Mouse (Mus musculus): Measurements from ENCODE around the gene Cacna1f.

The Cacna1f gene

DNA sequence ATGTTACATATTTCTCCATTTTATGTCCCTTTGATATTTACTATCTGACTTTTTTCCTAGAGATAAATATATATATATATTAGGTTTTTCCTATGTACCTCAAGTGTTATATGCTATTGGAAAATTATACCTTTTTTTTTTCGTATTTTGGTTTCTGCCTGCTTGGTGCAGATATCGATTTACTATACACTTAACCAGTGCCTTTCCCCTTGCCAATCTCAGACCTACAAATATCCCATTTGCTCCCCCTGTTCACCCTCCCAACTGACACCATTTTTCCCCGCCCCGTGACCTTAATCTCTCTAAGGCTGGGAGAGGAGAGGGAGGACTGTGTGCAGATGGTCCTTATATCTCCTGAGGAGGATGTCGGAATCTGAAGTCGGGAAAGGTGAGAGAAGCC lies at the start of gene Cacna1f:
TSS of gene Cacna1f (plus strand) at position 301 of the 400 bp plus-strand sequence.
- no peak for DNase-seq (ENCODE audit: low spot score in 2 of 2)

DNA sequence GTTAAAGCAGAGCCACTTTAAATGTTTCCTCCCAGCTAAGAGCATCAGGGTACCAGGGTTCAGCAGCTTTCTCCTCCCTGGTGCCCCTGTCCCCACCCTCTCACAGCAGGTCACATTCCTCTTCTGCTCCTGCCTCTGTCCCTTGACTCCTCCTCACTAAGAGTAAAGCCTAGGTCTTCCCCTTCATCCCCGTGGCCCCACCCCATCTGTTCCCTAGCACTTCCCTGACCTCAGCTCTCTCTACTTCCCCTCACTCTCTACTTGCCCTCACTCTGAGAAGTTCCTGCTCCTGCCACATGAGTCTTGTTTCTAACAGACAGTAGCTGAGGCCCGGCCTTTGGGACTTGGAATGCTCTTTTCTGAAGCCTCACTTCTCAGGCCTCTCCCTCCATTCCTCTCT lies 43.8 kb upstream of the Cacna1f start:
- DNase-seq (ENCODE audit: low spot score in 2 of 2) = no peak

DNA sequence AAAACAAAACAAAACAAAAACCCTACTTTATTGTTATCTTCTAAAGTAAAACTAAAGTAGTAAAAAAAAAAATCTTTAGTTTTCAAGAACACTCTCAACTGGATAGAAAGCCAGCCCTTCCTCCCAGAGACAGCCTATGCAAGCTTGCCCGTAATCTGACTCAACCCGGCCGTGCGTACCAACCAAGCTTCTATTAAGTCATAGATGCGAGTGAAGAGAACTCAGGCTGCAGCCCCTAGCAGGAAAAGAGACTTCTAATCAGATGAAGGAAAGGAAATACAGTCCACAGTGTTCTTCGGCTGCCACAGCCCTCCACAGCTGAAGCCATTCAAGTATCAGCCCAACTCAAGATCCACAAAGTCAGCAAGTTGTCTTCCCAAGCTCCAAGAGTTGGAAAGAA lies 40.5 kb upstream of the Cacna1f start:
- DNase-seq (ENCODE audit: low spot score in 2 of 2) = no peak

DNA sequence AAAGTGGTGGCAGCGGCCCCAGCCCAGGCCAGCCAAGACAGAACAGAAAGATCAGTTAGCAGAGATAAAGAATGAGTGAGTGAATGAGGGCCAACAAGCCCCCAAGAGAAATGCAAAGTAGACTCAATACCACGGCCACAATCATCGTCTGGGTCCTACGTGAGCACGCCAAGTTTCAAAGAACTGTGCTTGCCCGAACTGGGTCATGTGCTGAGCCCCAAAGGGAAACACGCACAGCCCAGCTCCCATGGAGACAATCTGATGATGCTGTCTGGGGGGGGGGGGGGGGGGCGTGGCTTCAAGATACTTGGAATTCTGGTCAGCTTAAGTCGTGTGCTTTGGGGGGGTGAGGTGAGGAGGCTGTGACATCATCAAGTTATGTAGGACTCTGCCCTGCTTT lies 39.4 kb upstream of the Cacna1f start:
- DNase-seq (ENCODE audit: low spot score in 2 of 2) = no peak

DNA sequence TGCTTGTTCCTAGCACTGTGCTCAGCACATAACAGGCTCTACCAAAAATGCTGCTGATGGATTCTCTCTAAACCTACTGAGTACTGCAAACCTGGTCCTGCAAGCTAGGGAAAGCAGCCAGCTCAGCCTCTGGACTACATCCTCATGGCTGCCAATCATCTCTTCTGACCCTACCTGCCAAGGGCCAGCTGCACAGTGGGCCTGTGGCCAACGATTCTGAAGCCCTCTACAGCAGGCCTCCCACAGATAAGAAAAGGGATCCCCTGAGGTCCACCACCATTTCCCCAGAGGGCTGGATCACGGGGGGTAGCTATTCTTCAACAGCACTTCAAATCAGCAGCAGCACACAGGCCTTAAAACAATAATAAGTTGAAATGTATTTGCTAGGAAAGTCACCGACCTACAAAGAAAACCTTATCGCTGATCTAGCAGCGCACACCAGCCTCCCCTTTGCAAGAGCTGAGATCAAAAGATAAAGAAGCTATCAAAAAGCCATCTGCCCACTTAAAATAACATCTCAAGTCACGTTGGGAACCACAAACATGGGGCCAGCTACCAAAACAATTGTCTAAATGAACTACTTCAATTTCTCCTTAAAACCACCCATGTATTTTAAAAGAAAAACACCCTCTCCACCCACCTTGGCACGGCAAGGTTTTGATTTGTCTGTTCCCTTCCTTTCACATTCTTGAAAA lies 36.3 kb upstream of the Cacna1f start:
- DNase-seq (ENCODE audit: low spot score in 2 of 2) = no peak

DNA sequence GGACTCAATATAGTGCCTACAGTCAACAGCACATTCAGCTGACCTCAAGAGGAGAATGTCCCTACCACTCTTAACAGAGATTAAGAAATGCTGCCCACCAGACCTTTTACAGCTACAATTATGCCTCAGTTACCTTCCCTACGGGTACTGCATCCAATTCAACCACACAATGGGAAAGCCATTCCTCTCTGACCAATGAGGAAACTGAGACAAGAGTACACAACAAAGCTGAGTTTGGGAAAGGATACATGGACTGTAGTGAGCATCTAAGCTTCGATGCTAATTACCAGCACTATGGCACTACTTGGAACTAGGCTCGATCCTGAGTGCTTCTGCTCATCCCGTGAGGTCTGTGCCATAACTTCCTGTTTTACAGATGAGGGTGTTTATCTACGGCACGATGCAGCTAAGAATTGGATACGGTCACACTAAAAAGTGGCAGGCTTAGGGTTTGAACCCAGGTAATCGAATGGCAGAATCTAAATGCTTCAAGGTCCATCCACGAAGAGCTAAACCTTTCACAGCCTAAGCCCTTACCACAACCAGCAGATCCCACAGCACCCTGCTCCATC lies 35.2 kb upstream of the Cacna1f start:
- DNase-seq (ENCODE audit: low spot score in 2 of 2) = no peak

DNA sequence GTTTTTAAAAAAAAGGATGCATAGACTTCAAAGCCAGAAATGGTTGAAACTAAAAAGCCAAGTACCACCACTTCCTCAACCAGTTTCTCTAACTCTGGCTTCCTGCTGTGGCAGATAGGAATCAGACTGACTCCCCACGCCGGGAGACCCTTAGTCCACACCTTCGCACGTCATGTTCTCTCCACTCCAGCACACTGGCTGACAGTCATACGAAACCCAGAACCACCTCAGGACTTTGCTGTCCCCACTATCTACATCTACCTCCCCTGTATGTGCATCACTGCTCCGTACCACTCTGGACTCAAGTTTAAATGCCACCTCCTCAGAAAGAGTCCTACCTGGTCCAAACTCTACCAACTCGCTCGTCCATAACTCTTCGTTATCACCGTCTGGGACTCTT lies 34.4 kb upstream of the Cacna1f start:
- no peak for DNase-seq (ENCODE audit: low spot score in 2 of 2)

DNA sequence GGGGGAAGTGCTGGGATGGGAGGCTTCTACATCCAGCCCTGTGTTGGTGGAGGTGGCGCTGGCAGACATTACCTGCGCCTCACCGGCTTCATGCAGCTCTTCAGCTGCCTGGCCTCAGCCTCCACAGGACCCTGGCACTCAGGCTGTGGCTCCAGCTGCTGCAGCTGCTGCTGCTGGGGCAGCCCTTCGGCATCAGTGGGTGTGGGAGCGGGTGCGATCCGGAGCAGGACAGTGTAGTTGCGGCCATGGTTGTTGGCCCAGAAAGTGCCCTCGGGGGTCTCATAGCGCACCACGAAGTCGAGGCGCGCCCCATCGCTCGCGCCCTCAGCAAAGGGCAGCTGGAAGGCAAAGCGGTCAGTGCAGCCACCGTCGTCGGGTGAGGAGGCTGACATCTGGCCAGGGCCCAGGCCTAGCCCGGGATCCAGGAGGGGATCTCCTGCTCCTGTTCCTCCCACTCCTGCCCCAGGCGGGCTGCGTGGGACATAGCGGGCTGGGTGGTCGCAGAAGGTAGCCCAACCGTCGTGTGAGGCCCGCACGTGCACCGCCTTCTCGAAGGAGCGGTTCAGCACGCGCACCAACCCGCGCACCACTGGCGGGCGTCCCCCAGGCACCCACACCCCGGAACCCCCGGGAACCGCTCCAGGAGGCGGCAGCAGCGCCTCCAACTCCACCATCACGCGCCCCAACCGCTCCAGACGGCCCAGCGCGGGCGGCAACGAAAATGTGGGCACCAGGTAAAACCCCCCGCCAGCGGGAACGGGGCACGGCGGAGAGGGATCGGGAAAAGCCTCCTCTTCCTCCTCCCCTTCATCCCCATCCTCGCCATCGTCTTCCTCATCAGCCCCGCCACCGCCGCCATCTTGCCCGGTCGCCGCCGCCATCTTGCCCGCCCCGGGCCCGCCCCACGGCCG lies 33.5 kb upstream of the Cacna1f start, which contains the start of gene Foxp3:
TSS of gene Foxp3 (plus strand) at position 469 of the 911 bp plus-strand sequence.
- peak; percentile 24 to 72 for DNase-seq (ENCODE audit: low spot score in 2 of 2)

DNA sequence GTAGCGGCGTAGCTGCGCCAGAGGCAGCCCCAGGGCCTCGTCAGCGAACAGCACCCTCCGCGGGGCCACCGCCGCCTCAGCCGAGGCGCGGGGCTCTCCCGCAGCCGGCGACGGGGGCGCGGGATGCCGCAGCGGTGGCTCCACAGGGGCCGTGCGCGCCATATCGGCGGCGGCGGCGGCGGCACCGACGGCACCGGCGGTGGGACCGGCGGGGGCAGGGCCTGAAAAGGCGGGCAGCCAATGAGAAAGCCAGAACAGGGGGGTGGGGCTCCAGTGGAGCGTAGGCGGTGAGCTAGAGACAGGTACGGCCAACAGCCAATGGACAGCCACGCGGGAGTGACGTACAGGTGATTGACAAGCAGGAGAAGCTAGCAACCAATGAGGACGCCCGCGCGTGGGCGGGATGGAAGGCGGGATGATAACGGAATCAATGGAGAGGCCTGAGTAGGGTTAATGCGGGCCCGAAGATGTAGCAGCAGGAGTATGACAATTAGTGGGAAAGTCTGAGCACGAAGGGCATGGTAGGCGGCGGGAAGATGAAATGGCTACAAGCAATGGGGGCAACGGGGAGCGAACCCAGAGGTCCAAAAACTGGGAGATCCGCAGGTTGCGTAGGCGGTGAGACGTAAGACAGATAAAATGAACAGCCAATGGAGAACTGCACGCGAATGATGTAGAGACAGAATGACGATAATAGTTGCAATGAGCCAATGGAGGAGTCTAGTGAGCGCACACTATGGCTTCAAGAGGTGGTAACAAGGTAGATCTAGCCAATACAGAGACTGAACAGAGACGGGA lies 32.6 kb upstream of the Cacna1f start, which contains the start of gene Ppp1r3f:
TSS of gene Ppp1r3f (minus strand) at position 197 of the 798 bp plus-strand sequence.
- DNase-seq (ENCODE audit: low spot score in 2 of 2) = peak; percentile 78 to 95

DNA sequence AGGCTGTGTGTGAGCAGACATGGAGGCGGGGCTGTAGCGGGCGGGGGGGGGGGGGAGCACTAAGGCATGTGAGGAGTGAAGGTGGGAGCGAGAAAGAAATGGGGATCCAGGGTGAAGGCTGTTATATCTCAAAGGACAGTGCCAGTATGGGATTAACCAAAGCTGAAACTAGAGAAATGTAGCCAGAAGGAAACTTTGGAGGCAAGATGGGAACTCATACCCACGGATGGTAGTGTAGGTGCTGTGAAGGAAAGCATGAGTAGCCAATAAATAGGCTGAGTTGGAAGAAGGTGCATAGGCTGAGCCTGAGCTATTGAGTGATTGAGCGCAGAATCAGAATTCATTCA lies 32.0 kb upstream of the Cacna1f start:
- DNase-seq (ENCODE audit: low spot score in 2 of 2) = no peak

DNA sequence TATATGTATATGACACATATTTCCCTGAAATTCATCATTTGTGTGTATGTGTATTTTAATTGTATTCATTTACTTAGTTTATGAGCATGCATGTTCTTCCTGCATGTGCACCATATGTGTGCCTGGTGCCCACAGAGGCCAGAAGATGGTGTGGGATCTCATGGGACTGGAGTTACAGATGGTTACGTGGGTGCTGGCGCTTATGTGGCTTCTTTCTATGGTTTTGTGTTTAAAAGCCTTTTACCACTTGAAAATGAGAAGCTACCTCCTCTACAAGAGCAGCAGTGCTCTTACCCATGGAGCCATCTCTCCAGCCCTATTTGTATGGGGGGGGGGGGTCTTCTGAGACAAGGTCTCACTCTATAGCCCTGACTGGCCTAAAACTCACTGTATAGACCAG lies 25.7 kb upstream of the Cacna1f start:
- DNase-seq (ENCODE audit: low spot score in 2 of 2) = no peak

DNA sequence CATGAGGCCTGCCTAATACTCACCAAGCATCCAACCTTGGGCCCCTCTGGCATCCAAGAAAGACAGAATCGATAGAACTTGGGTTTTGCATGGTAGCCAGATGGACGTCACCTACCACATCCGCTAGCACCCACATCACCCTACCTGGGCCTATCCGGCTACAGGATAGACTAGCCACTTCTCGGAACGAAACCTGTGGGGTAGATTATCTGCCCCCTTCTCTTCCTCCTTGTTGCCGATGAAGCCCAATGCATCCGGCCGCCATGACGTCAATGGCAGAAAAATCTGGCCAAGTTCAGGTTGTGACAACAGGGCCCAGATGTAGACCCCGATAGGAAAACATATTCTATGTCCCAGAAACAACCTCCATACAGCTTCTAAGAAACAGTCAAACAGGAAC lies 23.0 kb upstream of the Cacna1f start:
- DNase-seq (ENCODE audit: low spot score in 2 of 2) = no peak

DNA sequence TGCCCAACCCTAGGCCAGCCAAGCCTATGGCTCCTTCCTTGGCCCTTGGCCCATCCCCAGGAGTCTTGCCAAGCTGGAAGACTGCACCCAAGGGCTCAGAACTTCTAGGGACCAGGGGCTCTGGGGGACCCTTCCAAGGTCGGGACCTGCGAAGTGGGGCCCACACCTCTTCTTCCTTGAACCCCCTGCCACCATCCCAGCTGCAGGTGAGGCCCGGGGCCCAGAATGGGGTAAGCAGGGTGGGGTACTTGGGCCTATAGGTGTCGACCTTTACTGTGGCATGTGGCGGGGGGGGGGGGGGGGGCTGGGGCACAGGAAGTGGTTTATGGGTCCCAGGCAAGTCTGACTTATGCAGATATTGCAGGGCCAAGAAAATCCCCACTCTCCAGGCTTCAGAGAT lies 20.5 kb upstream of the Cacna1f start:
- no peak for DNase-seq (ENCODE audit: low spot score in 2 of 2)

DNA sequence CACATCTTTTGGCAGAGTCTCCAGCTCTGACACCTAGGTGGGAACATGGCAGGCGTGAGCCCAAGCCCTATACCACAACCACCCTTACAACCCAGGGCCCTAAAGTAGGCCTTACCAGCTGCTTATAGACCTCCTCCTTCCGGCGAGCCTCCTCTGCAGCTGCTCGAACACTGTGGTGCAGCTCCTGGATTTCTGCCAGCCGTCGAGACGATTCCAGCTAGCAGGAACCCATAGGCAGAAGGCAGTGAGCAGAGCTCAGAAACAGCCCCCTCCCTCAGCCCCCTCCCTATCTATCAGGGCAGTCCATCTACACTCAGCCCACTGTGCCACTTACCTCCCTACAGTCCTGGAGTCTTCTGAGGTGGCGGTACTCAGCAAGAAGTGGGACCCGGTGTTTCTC lies 11.5 kb upstream of the Cacna1f start:
- no peak for DNase-seq (ENCODE audit: low spot score in 2 of 2)

DNA sequence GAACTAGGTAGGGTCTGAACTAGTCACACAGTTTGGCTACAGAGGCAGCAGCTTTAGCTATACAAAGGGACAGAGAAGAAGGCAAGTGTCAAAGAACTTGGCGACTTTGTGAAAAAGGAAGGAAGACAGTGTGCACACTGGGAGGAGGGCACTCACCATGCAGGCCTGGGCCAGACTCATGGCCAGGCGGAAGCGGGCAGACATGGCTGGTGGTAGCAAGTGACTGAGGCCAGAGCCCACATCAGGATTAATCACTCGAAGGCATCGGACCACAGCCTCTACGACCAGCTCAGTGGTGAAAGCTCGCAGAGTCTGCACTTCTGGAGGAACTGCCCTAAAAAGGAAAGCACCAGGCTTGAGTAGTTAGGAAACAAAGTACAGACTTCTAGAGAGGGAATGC lies 2.9 kb upstream of the Cacna1f start:
- no peak for DNase-seq (ENCODE audit: low spot score in 2 of 2)

DNA sequence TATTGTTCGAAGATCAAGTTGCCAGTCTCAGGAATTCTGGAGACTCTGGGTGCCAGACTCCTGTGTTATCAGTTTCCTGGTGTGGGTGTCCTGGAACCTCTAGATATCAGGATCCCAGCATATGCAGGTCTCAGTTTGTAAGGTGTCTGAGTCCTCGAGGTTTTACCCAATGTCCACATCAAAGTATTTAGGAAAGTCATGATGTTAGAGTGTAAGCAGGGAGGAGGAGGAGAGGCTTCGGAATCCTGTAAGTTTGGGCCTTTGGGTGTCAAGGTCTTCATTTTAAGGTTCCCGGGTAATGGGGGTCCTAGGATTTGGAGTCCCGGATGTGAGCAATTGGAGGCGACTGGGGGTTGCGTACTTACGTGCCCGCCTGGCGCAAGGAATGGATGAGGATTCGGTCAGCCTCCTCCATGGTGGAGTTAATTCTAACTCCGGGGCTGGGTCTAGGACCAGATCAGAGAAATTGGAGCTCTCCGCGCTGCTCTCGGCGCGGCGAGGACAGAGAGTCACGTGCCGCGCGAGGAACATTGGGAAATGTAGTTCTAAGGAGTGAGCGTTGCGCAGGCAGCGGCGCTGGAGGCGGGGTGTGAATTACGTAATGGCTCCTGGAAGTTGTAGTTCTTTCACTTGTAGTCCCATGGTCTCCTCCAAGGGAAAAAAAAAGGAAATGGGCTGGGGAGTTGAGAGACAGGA lies 1.9 kb upstream of the Cacna1f start, which contains the start of gene Ccdc22:
TSS of gene Ccdc22 (minus strand) at position 639 of the 696 bp plus-strand sequence.
- peak; percentile 56 to 88 for DNase-seq (ENCODE audit: low spot score in 2 of 2)

DNA sequence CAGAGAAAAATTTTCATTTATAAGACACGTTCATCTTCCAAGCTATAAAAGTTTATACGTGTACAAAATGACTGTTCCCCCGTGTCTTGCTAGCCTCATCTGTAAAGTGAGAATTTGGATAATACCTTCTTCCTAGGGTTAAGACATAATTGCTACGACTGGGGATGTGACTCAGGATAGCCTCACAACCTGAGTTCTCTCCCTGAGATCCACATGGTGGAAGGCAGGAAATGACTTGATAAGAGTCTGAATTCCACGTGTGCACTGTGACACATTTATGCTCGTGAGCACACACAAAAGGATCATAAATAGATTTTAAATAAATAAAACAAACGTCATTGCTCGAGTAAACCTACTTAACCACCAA lies 1.3 kb upstream of the Cacna1f start:
- DNase-seq (ENCODE audit: low spot score in 2 of 2) = no peak

DNA sequence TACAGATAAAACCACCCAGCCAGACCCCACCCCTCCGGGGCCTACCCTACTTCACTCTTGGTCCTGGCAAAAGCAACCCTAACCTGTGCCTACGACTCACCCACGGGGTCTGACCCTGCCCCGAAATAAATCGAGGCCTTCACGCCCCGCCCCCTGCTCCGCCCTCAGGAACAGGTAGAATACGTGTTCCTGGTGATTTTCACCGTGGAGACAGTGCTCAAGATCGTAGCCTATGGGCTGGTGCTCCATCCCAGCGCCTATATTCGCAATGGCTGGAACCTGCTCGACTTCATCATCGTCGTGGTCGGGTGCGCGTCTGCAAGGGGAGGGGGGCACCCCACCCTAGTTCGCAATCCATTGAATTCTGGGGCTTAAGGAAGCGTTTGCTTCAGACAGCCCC lies 3.2 kb downstream of the Cacna1f start:
- DNase-seq (ENCODE audit: low spot score in 2 of 2) = no peak

DNA sequence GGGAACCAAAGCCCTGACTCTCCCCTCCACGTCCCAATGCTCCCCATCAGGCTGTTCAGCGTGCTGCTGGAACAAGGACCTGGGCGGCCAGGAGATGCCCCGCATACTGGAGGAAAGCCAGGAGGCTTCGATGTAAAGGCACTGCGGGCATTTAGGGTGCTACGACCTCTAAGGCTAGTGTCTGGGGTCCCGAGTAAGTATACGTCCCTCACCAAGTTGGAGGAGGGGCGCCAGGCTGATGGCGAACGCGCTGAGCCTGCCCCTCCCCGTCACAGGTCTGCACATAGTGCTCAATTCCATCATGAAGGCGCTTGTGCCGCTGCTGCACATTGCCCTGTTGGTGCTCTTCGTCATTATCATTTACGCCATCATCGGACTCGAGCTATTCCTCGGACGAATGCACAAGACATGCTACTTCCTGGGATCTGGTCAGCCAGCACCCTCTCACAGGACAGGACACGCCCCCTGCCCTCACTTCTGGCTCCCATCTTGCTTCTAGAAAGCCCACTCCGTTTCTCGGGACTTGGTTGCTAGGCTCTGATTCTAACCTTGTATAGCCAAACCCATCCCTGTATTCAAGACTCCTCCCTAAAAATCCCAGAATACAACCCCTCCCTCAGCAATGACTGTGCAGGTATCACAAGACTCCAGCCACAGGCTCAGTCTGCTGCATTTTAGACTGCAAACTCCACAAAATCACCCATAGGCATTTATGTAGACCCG lies 3.8 kb downstream of the Cacna1f start:
- DNase-seq (ENCODE audit: low spot score in 2 of 2) = no peak

DNA sequence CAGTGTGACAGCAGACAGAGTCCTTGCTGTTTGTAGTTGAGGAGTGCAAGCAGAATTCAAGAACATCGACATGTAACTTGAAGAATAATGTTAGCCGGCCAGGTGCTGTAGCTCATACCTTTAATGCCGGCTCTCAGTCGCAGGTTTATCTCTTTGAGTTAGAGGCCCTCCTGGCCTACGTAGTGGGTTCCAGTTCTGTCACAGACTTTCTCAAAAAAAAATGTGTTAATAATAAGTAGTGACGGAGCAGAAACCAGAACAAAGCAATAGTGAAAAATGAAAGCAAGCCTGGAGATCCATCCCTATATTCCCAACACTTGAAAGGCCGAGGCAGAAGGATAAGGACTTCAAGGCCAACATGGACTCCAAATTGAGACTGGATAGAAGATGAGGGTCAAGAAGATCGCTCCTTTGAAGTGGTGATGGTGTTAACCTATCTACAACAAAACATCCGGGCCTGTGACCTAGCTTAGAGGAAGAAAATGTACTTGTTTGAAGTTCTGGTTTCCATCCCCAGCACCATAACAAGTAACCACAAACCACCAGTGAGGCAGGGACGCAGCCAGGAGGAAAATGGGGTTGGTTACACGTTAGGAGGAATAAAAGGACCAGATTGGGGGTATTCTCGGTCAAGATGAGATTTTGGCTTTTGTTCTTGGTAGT lies 11.1 kb downstream of the Cacna1f start:
- DNase-seq (ENCODE audit: low spot score in 2 of 2) = no peak

All from spleen, postnatal 10 days (tissue).